Mouse (Mus musculus): ENCODE data around the gene Cnih1. TPM values are rescaled to one million over a fixed set of nuclear protein-coding genes. Genes with fewer than 3 reads are reported as not detected.

Gene Cnih1
- polyA plus RNA-seq (2012; rRNA removed): 121 TPM in 2 replicates

- H3K27ac ChIP-seq (ENCODE audit: insufficient read depth, low read length): peak within 1 kb of the TSS; percentile 89
- under 1% methylated on average over 86 of the region's 86 CpGs for WGBS
Measured at GRCm38 (mm10) chr14:46787787-46788504, at the start of gene Cnih1. Gene Cnih1 (minus strand): TSS chr14:46788411.

GRCm38 (mm10) chr14:46832354-46833272 is 44.4 kb upstream of the Cnih1 start:
- Histone ChIP-seq H3K4me3 (replicated peaks; ENCODE audit: insufficient read depth, low read depth, low read length) (peak overlapping the region; percentile 81), H3K4me1 (ENCODE audit: control insufficient read depth, insufficient read depth, low read length) (peaks cover 5% of the 10 kb centered on the region; the same call in 1 of the 2 replicates), H3K27ac (ENCODE audit: insufficient read depth, low read length) (peak overlapping the region; percentile 88), H3K27me3 (ENCODE audit: control insufficient read depth, insufficient read depth, low read length) (no peaks in the 10 kb centered on the region)
- 6% methylated on average over 40 of the region's 40 CpGs for WGBS
- TF ChIP-seq CTCF (IDR thresholded peaks at IDR 0.05; ENCODE audit: borderline replicate concordance, insufficient read depth, low read depth, low read length): no peak
- DNase-seq: peak; percentile 33 to 37

More at GRCm38 (mm10) chr14:46787787-46788504, at the start of gene Cnih1:
- TF ChIP-seq POLR2A (IDR thresholded peaks at IDR 0.05; ENCODE audit: borderline replicate concordance, insufficient read depth, low read length) (peak; percentile 61; the same call in 1 of the 2 replicates), CTCF (IDR thresholded peaks at IDR 0.05; ENCODE audit: borderline replicate concordance, insufficient read depth, low read depth, low read length) (peak; percentile 69)
- Histone ChIP-seq H3K4me3 (replicated peaks; ENCODE audit: insufficient read depth, low read depth, low read length) (peak within 1 kb of the TSS; percentile 79), H3K27me3 (ENCODE audit: control insufficient read depth, insufficient read depth, low read length) (no peaks in the 10 kb centered on the region), H3K4me1 (ENCODE audit: control insufficient read depth, insufficient read depth, low read length) (peaks cover 2% of the 10 kb centered on the region; the same call in 1 of the 2 replicates)
- DNase-seq: peak; percentile 92 to 93

GRCm38 (mm10) chr14:46831837-46832333 is 43.7 kb upstream of the Cnih1 start, which contains the start of gene Cgrrf1:
Gene Cgrrf1 (plus strand): TSS chr14:46832125.
- no peaks in the 10 kb centered on the region for H3K27me3 ChIP-seq (ENCODE audit: control insufficient read depth, insufficient read depth, low read length)
- peaks cover 5% of the 10 kb centered on the region; the same call in 1 of the 2 replicates for H3K4me1 ChIP-seq (ENCODE audit: control insufficient read depth, insufficient read depth, low read length)
- WGBS: under 1% methylated on average over 32 of the region's 32 CpGs
- peak; percentile 96 to 98 for DNase-seq
- TF ChIP-seq POLR2A (IDR thresholded peaks at IDR 0.05; ENCODE audit: borderline replicate concordance, insufficient read depth, low read length) (peak; percentile 45; the same call in 1 of the 2 replicates), CTCF (IDR thresholded peaks at IDR 0.05; ENCODE audit: borderline replicate concordance, insufficient read depth, low read depth, low read length) (no peak)
- H3K4me3 ChIP-seq (replicated peaks; ENCODE audit: insufficient read depth, low read depth, low read length): peak within 1 kb of the TSS; percentile 81
- peak within 1 kb of the TSS; percentile 88 for H3K27ac ChIP-seq (ENCODE audit: insufficient read depth, low read length)

GRCm38 (mm10) chr14:46831295-46831694 is 43.1 kb upstream of the Cnih1 start:
- DNase-seq: no peak
- peaks cover 5% of the 10 kb centered on the region; the same call in 1 of the 2 replicates for H3K4me1 ChIP-seq (ENCODE audit: control insufficient read depth, insufficient read depth, low read length)
- peak overlapping the region; percentile 81 for H3K4me3 ChIP-seq (replicated peaks; ENCODE audit: insufficient read depth, low read depth, low read length)
- no peaks in the 10 kb centered on the region for H3K27me3 ChIP-seq (ENCODE audit: control insufficient read depth, insufficient read depth, low read length)
- no peak overlapping the region for H3K27ac ChIP-seq (ENCODE audit: insufficient read depth, low read length)
- WGBS: 6% methylated on average over 4 of the region's 4 CpGs
- TF ChIP-seq CTCF (IDR thresholded peaks at IDR 0.05; ENCODE audit: borderline replicate concordance, insufficient read depth, low read depth, low read length): no peak
- TF ChIP-seq POLR2A (IDR thresholded peaks at IDR 0.05; ENCODE audit: borderline replicate concordance, insufficient read depth, low read length): no peak

GRCm38 (mm10) chr14:46827430-46827829 is 39.2 kb upstream of the Cnih1 start:
- Histone ChIP-seq H3K27me3 (ENCODE audit: control insufficient read depth, insufficient read depth, low read length) (no peaks in the 10 kb centered on the region), H3K4me1 (ENCODE audit: control insufficient read depth, insufficient read depth, low read length) (peaks cover 2% of the 10 kb centered on the region; the same call in 1 of the 2 replicates), H3K27ac (ENCODE audit: insufficient read depth, low read length) (no peak overlapping the region), H3K4me3 (replicated peaks; ENCODE audit: insufficient read depth, low read depth, low read length) (no peak overlapping the region)
- DNase-seq: no peak
- TF ChIP-seq POLR2A (IDR thresholded peaks at IDR 0.05; ENCODE audit: borderline replicate concordance, insufficient read depth, low read length): no peak
- TF ChIP-seq CTCF (IDR thresholded peaks at IDR 0.05; ENCODE audit: borderline replicate concordance, insufficient read depth, low read depth, low read length): no peak
- WGBS: 60% methylated on average over 1 of the region's 1 CpGs

- 70% methylated on average over 2 of the region's 2 CpGs for WGBS
- Histone ChIP-seq H3K27ac (ENCODE audit: insufficient read depth, low read length) (no peak overlapping the region), H3K4me1 (ENCODE audit: control insufficient read depth, insufficient read depth, low read length) (no peaks in the 10 kb centered on the region; the same call in 1 of the 2 replicates), H3K27me3 (ENCODE audit: control insufficient read depth, insufficient read depth, low read length) (no peaks in the 10 kb centered on the region), H3K4me3 (replicated peaks; ENCODE audit: insufficient read depth, low read depth, low read length) (no peak overlapping the region)
- no peak for DNase-seq
- no peak for TF ChIP-seq POLR2A (IDR thresholded peaks at IDR 0.05; ENCODE audit: borderline replicate concordance, insufficient read depth, low read length)
- TF ChIP-seq CTCF (IDR thresholded peaks at IDR 0.05; ENCODE audit: borderline replicate concordance, insufficient read depth, low read depth, low read length): no peak
Measured at GRCm38 (mm10) chr14:46823996-46824395, 35.8 kb upstream of the Cnih1 start.

All from cerebellum, adult 2 months (tissue).